ENCODE assay signal across 25 mouse cellular contexts in genomic region chr3:99822735-99823134, GRCm38 (mm10).
A peak's percentile ranks its signal among the peaks of the same experiment; 100 is the strongest.
DNase-seq lines count a peak whose midpoint lies in the region; ATAC-seq lines count a peak whose summit lies in the region.
"Had no signal": no experiment of that assay in that cellular context is flagged by ENCODE, and none has a peak within 500 bp of the region (broad histone marks: within the 10 kb centered on the region; RNA-seq: fewer than 3 reads in every experiment).

No protein-coding gene starts in this region.

- no peak overlapping the region for H3K4me2 ChIP-seq in heart, embryonic 12.5 days
- no peak overlapping the region for H3K4me2 ChIP-seq in forebrain, embryonic 11.5 days (ENCODE audit: low read depth, low read length, severe bottlenecking)
- H3K4me2 ChIP-seq in forebrain, embryonic 16.5 days (ENCODE audit: low read length) = no peak overlapping the region
- H3K4me2 ChIP-seq: embryonic facial prominence, embryonic 13.5 days; heart, embryonic 13.5 days; hindbrain, embryonic 12.5 days; liver, embryonic 12.5 days; midbrain, embryonic 12.5 days; neural tube, embryonic 12.5 days had no signal

- intact Hi-C loops in heart, postnatal 10 days (cut with DNase I) = no loop called here

- H3K4me3 ChIP-seq in heart, embryonic 12.5 days = no peak overlapping the region
- H3K4me3 ChIP-seq in forebrain, embryonic 11.5 days (ENCODE audit: low read depth, low read length) = no peak overlapping the region
- H3K4me3 ChIP-seq in forebrain, embryonic 16.5 days (replicated peaks; ENCODE audit: low read length) = no peak overlapping the region
- H3K4me3 ChIP-seq: embryonic facial prominence, embryonic 13.5 days; heart, embryonic 13.5 days; hindbrain, embryonic 12.5 days; liver, embryonic 12.5 days; midbrain, embryonic 12.5 days; neural tube, embryonic 12.5 days had no signal

- DNase-seq in heart, adult 18-20 months = peak; percentile 76 to 83
- peak; percentile 88 for DNase-seq in gastrocnemius, postnatal 25 days
- DNase-seq in heart, postnatal 10 days = peak; percentile 53 to 72
- peak; percentile 94 for DNase-seq in skeletal muscle tissue, adult 2 months (ENCODE audit: low read depth, low spot score)
- no peak for DNase-seq in forebrain, embryonic 11.5 days (ENCODE audit: low spot score)
- DNase-seq: adrenal gland, postnatal 14 days; cerebellum, adult 11 months; cerebellum, postnatal 14 days; kidney, adult 9 months; kidney, postnatal 25 days; lung, adult 2 months; thymus, adult 18-20 months; thymus, postnatal 4 days had no signal

- H3K9me3 ChIP-seq in heart, embryonic 12.5 days (replicated peaks) = no peaks in the 10 kb centered on the region
- no peaks in the 10 kb centered on the region for H3K9me3 ChIP-seq in forebrain, embryonic 11.5 days (ENCODE audit: control insufficient read depth, low read length)
- H3K9me3 ChIP-seq in forebrain, embryonic 16.5 days (ENCODE audit: control insufficient read depth, low read length) = no peaks in the 10 kb centered on the region
- H3K9me3 ChIP-seq: embryonic facial prominence, embryonic 13.5 days; heart, embryonic 13.5 days; hindbrain, embryonic 12.5 days; liver, embryonic 12.5 days; midbrain, embryonic 12.5 days; neural tube, embryonic 12.5 days had no signal

- peaks cover 19% of the 10 kb centered on the region for H3K4me1 ChIP-seq in heart, embryonic 12.5 days (replicated peaks)
- H3K4me1 ChIP-seq in forebrain, embryonic 11.5 days (replicated peaks; ENCODE audit: control insufficient read depth, insufficient read depth, low read length) = no peaks in the 10 kb centered on the region
- no peaks in the 10 kb centered on the region for H3K4me1 ChIP-seq in forebrain, embryonic 16.5 days (replicated peaks; ENCODE audit: control insufficient read depth, insufficient read depth, low read length)
- H3K4me1 ChIP-seq: liver, embryonic 12.5 days; midbrain, embryonic 12.5 days had no signal

- ATAC-seq in heart, embryonic 12.5 days (ENCODE audit: insufficient number of reproducible peaks, low FRiP score) = no peak
- no peak for ATAC-seq in megakaryocyte, adult 5-6 weeks (ENCODE audit: poor library complexity, severe bottlenecking)
- ATAC-seq in forebrain, embryonic 11.5 days (replicated peaks; ENCODE audit: low FRiP score) = no peak
- no peak for ATAC-seq in forebrain, embryonic 16.5 days
- ATAC-seq: inflammation-experienced regulatory T-cells, adult 6 months; liver, embryonic 12.5 days had no signal

- H3K9ac ChIP-seq in heart, embryonic 12.5 days = no peak overlapping the region
- no peak overlapping the region for H3K9ac ChIP-seq in forebrain, embryonic 11.5 days (ENCODE audit: low read length)
- H3K9ac ChIP-seq in forebrain, embryonic 16.5 days (replicated peaks; ENCODE audit: low read depth, low read length) = no peak overlapping the region
- H3K9ac ChIP-seq: embryonic facial prominence, embryonic 13.5 days; heart, embryonic 13.5 days; hindbrain, embryonic 12.5 days; liver, embryonic 12.5 days; midbrain, embryonic 12.5 days; neural tube, embryonic 12.5 days had no signal

- no peaks in the 10 kb centered on the region for H3K27me3 ChIP-seq in heart, embryonic 12.5 days (replicated peaks)
- no peaks in the 10 kb centered on the region for H3K27me3 ChIP-seq in forebrain, embryonic 11.5 days (ENCODE audit: control insufficient read depth, insufficient read depth, low read length)
- H3K27me3 ChIP-seq in forebrain, embryonic 16.5 days (replicated peaks; ENCODE audit: control insufficient read depth, insufficient read depth, low read length) = no peaks in the 10 kb centered on the region
- H3K27me3 ChIP-seq: CH12.LX; embryonic facial prominence, embryonic 13.5 days; heart, embryonic 13.5 days; hindbrain, embryonic 12.5 days; liver, embryonic 12.5 days; midbrain, embryonic 12.5 days; neural tube, embryonic 12.5 days had no signal

- WGBS in heart, embryonic 12.5 days = 77% methylated on average over 5 of the region's 5 CpGs
- 89% methylated on average over 5 of the region's 5 CpGs for WGBS in forebrain, embryonic 11.5 days
- 88% methylated on average over 5 of the region's 5 CpGs for WGBS in forebrain, embryonic 16.5 days

- no peak overlapping the region for H3K27ac ChIP-seq in heart, embryonic 12.5 days (ENCODE audit: poor library complexity, severe bottlenecking)
- no peak overlapping the region for H3K27ac ChIP-seq in forebrain, embryonic 11.5 days (ENCODE audit: low read depth, low read length)
- no peak overlapping the region for H3K27ac ChIP-seq in forebrain, embryonic 16.5 days (ENCODE audit: low read length)
- H3K27ac ChIP-seq: embryonic facial prominence, embryonic 13.5 days; heart, embryonic 13.5 days; hindbrain, embryonic 12.5 days; liver, embryonic 12.5 days; macrophage; midbrain, embryonic 12.5 days; neural tube, embryonic 12.5 days had no signal

- H3K36me3 ChIP-seq in heart, embryonic 12.5 days = no peaks in the 10 kb centered on the region
- H3K36me3 ChIP-seq in forebrain, embryonic 11.5 days (ENCODE audit: control insufficient read depth, insufficient read depth, low read length) = no peaks in the 10 kb centered on the region
- no peaks in the 10 kb centered on the region for H3K36me3 ChIP-seq in forebrain, embryonic 16.5 days (ENCODE audit: control insufficient read depth, insufficient read depth)
- H3K36me3 ChIP-seq: embryonic facial prominence, embryonic 13.5 days; heart, embryonic 13.5 days; hindbrain, embryonic 12.5 days; liver, embryonic 12.5 days; midbrain, embryonic 12.5 days; neural tube, embryonic 12.5 days had no signal
